Mouse (Mus musculus): Measurements from ENCODE around the gene Rasl10b. TPM values are rescaled to one million over a fixed set of nuclear protein-coding genes. Genes with fewer than 3 reads are reported as not detected.
A peak's percentile ranks its signal among the peaks of the same experiment; 100 is the strongest.

Gene Rasl10b
- polyA plus RNA-seq, 1 experiment from 2014 or later = 2.3 TPM

- DNase-seq (ENCODE audit: low spot score) (no peak), ATAC-seq (ENCODE audit: low read depth) (0 out of 2 replicates have a peak, but pooled peaks have one; percentile 66)
- H3K27me3 ChIP-seq (replicated peaks; ENCODE audit: control insufficient read depth, insufficient read depth, low read length) = peaks cover 27% of the 10 kb centered on the region
- peaks cover 11% of the 10 kb centered on the region for H3K4me1 ChIP-seq (ENCODE audit: control insufficient read depth, insufficient read depth, low read length)
- WGBS = under 1% methylated on average over 22 of the region's 42 CpGs
- H3K27ac ChIP-seq (replicated peaks; ENCODE audit: low read depth, low read length) = no peak within 1 kb of the TSS
- H3K9me3 ChIP-seq (ENCODE audit: control insufficient read depth, low read length) = no peaks in the 10 kb centered on the region
- H3K4me3 ChIP-seq (ENCODE audit: low read depth, low read length) = peak within 1 kb of the TSS; percentile 61
- H3K4me2 ChIP-seq (ENCODE audit: low read depth, low read length) = peak within 1 kb of the TSS; percentile 96
- H3K36me3 ChIP-seq (ENCODE audit: control insufficient read depth, insufficient read depth, low read length) = no peaks in the 10 kb centered on the region
- peak within 1 kb of the TSS; percentile 76 for H3K9ac ChIP-seq (ENCODE audit: low read depth, low read length)
Measured at GRCm38 (mm10) chr11:83462711-83463244, 53.8 kb downstream of the Rasl10b start, which contains the start of gene Mmp28. TSS of gene Mmp28 (minus strand) at chr11:83463071.

DNA sequence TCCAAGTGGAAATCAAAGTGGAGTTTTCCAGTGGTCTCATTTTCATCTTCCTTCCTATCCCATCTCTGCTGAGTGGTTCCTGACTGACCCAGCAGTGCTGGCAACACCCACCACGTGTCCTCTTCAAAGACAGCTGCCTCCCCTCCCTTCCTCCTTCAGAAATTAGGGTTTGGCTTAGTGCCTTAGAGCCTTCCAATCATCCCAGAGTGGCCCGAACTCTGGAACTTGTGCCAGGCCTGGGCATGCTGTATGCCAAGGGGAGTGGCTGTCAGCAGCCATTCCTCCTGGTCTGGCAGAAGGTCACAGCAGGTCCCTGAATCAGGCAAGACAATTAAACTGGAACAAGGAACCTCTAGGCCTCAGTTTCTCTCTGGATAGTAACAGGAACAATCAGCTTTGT is 57.0 kb downstream of the Rasl10b start:
- Histone ChIP-seq H3K27me3 (replicated peaks; ENCODE audit: control insufficient read depth, insufficient read depth, low read length) (peaks cover 23% of the 10 kb centered on the region), H3K4me2 (ENCODE audit: low read depth, low read length) (no peak overlapping the region), H3K4me3 (ENCODE audit: low read depth, low read length) (no peak overlapping the region), H3K27ac (replicated peaks; ENCODE audit: low read depth, low read length) (peak overlapping the region; percentile 28; the same call in 1 of the 2 replicates), H3K9me3 (ENCODE audit: control insufficient read depth, low read length) (no peaks in the 10 kb centered on the region), H3K4me1 (ENCODE audit: control insufficient read depth, insufficient read depth, low read length) (peaks cover 8% of the 10 kb centered on the region), H3K9ac (ENCODE audit: low read depth, low read length) (no peak overlapping the region), H3K36me3 (ENCODE audit: control insufficient read depth, insufficient read depth, low read length) (no peaks in the 10 kb centered on the region)
- 19% methylated on average over 2 of the region's 2 CpGs for WGBS
- ATAC-seq (ENCODE audit: low read depth) (no peak), DNase-seq (ENCODE audit: low spot score) (peak; percentile 48)

GRCm38 (mm10) chr11:83467120-83467652 is 58.2 kb downstream of the Rasl10b start:
- Histone ChIP-seq H3K27ac (replicated peaks; ENCODE audit: low read depth, low read length) (0 out of 2 replicates have a peak overlapping the region, but pooled peaks have one; percentile 19), H3K9me3 (ENCODE audit: control insufficient read depth, low read length) (no peaks in the 10 kb centered on the region), H3K9ac (ENCODE audit: low read depth, low read length) (0 out of 2 replicates have a peak overlapping the region, but pooled peaks have one; percentile 22), H3K4me2 (ENCODE audit: low read depth, low read length) (no peak overlapping the region), H3K27me3 (replicated peaks; ENCODE audit: control insufficient read depth, insufficient read depth, low read length) (peaks cover 19% of the 10 kb centered on the region), H3K4me3 (ENCODE audit: low read depth, low read length) (no peak overlapping the region), H3K4me1 (ENCODE audit: control insufficient read depth, insufficient read depth, low read length) (peaks cover 8% of the 10 kb centered on the region), H3K36me3 (ENCODE audit: control insufficient read depth, insufficient read depth, low read length) (no peaks in the 10 kb centered on the region)
- DNase-seq (ENCODE audit: low spot score) (peak; percentile 75), ATAC-seq (ENCODE audit: low read depth) (peak; percentile 39; the same call in 1 of the 2 replicates)
- 49% methylated on average over 11 of the region's 11 CpGs for WGBS

DNA sequence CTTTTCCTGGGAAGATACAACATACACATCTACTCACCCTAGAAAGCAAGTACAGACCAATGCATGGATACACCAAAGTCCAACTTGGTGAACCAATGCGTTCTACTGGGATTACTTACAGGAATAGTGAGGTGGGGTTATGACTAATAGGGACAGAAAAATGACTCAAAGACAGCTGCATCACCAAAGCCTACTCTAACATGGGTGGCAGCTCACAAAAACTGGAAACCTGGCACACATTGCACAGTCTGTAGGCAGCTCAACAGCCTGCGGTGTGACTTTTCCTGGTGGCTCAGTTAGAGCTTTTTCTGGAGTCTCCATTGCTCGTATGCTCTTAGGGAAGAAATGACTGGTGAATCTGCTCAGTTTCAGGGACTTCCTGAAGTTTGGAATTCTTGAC is 59.8 kb downstream of the Rasl10b start:
- Histone ChIP-seq H3K36me3 (ENCODE audit: control insufficient read depth, insufficient read depth, low read length) (no peaks in the 10 kb centered on the region), H3K9me3 (ENCODE audit: control insufficient read depth, low read length) (no peaks in the 10 kb centered on the region), H3K27me3 (replicated peaks; ENCODE audit: control insufficient read depth, insufficient read depth, low read length) (peaks cover 6% of the 10 kb centered on the region; the same call in 1 of the 2 replicates), H3K4me2 (ENCODE audit: low read depth, low read length) (no peak overlapping the region), H3K9ac (ENCODE audit: low read depth, low read length) (no peak overlapping the region), H3K4me1 (ENCODE audit: control insufficient read depth, insufficient read depth, low read length) (peaks cover 8% of the 10 kb centered on the region), H3K27ac (replicated peaks; ENCODE audit: low read depth, low read length) (no peak overlapping the region), H3K4me3 (ENCODE audit: low read depth, low read length) (no peak overlapping the region)
- 85% methylated on average over 3 of the region's 3 CpGs for WGBS
- no peak for DNase-seq (ENCODE audit: low spot score)
- no peak for ATAC-seq (ENCODE audit: low read depth)

Other genes with a start within 250 kb of the Rasl10b start
- gene Slfn4, start 234.0 kb upstream of the Rasl10b start, polyA plus RNA-seq (2014; fragmentation: Nextera tagmentation; extraction: Ambion mirVana) = 0.08 and 0.26 TPM in 2 replicates
- 1.7 TPM in 2 replicates for gene Slfn3, start 217.8 kb upstream of the Rasl10b start, polyA plus RNA-seq (2014; fragmentation: Nextera tagmentation; extraction: Ambion mirVana)
- gene Slfn14, start 122.4 kb upstream of the Rasl10b start, polyA plus RNA-seq (2014; fragmentation: Nextera tagmentation; extraction: Ambion mirVana) = 0.12 and 0.22 TPM in 2 replicates
- gene Ap2b1, start 110.1 kb upstream of the Rasl10b start, polyA plus RNA-seq (2014; fragmentation: Nextera tagmentation; extraction: Ambion mirVana) = 65.5 and 72.7 TPM in 2 replicates
- 14.5 and 14.8 TPM in 2 replicates for gene Pex12, start 106.6 kb upstream of the Rasl10b start, polyA plus RNA-seq (2014; fragmentation: Nextera tagmentation; extraction: Ambion mirVana)
- gene Gas2l2, start 20.3 kb downstream of the Rasl10b start, polyA plus RNA-seq (2014; fragmentation: Nextera tagmentation; extraction: Ambion mirVana) = 0.08 and 0.38 TPM in 2 replicates
- gene 1700020L24Rik, start 28.5 kb downstream of the Rasl10b start, polyA plus RNA-seq (2014; fragmentation: Nextera tagmentation; extraction: Ambion mirVana) = 0.54 and 0.77 TPM in 2 replicates
- 4.3 and 4.7 TPM in 2 replicates for gene Mmp28, start 53.9 kb downstream of the Rasl10b start, polyA plus RNA-seq (2014; fragmentation: Nextera tagmentation; extraction: Ambion mirVana)
- gene Taf15, start 63.9 kb downstream of the Rasl10b start, polyA plus RNA-seq (2014; fragmentation: Nextera tagmentation; extraction: Ambion mirVana) = 7.6 and 9.4 TPM in 2 replicates
- gene Heatr9, start 113.0 kb downstream of the Rasl10b start, polyA plus RNA-seq (2014; fragmentation: Nextera tagmentation; extraction: Ambion mirVana) = not detected in 2 replicates
- 0.87 and 1.4 TPM in 2 replicates for gene Ccl5, start 121.4 kb downstream of the Rasl10b start, polyA plus RNA-seq (2014; fragmentation: Nextera tagmentation; extraction: Ambion mirVana)
- 8.3 and 12.4 TPM in 2 replicates for gene Ccl9, start 169.5 kb downstream of the Rasl10b start, polyA plus RNA-seq (2014; fragmentation: Nextera tagmentation; extraction: Ambion mirVana)
- gene Ccl6, start 183.9 kb downstream of the Rasl10b start, polyA plus RNA-seq (2014; fragmentation: Nextera tagmentation; extraction: Ambion mirVana) = 2.5 and 5.0 TPM in 2 replicates
- not detected in 2 replicates for gene Rpl9-ps1, start 236.5 kb downstream of the Rasl10b start, polyA plus RNA-seq (2014; fragmentation: Nextera tagmentation; extraction: Ambion mirVana)
- 0.93 and 1.7 TPM in 2 replicates for gene Ccl3, start 240.2 kb downstream of the Rasl10b start, polyA plus RNA-seq (2014; fragmentation: Nextera tagmentation; extraction: Ambion mirVana)

Measured in embryonic facial prominence, embryonic 14.5 days (tissue).